Mouse (Mus musculus) olfactory bulb, adult 2 months (tissue): ENCODE results near the gene Btbd3.

ENCODE experiments used
- CTCF ChIP-seq: fragments of 200-500 bp; IDR thresholded peaks from 2 replicates; pipeline ENCODE4 v1.5.1; 2012; ENCODE audit warnings: low read depth, mild to moderate bottlenecking, low read length, moderate library complexity; ENCODE audit not compliant: insufficient read depth
- POLR2A ChIP-seq: fragments of 200-500 bp; IDR thresholded peaks from 2 replicates; pipeline ENCODE4 v1.6.1; 2012; ENCODE audit warnings: mild to moderate bottlenecking, low read depth, low read length, moderate library complexity; ENCODE audit not compliant: insufficient read depth

DNA sequence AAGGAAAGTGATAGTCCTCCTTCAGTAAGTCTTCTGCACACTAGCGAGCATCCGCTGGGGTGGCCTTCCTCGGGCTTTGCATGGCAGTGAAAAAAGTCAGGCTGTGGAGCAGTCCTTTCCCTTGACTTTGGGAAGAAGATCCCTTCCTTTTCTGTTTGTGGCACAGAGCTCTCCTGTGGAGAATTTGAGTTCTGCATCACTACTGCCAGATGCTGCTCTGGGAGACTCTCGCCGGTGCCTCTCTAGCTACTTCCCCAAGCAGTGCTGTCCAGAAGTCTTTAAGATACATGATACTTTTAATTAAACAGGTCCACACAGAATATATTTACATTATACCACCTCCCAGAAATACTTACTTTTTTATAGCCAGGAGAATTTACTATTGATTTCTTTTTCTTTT, 10.3 kb downstream of the Btbd3 start:
- TF ChIP-seq POLR2A (no peak), CTCF (no peak)
